Mouse (Mus musculus) retina, embryonic 14.5 days (tissue): ENCODE data around the gene Pank4.

Experiments used
- DNase-seq: peaks from one replicate; pipeline ENCODE4 v3.0.0-alpha.2; 2015; ENCODE audit warnings: low spot score

Pank4 gene

GRCm38 (mm10) chr4:154963901-154964580, at the start of gene Pank4:
Pank4 (plus strand) TSS chr4:154964123.
- peak; percentile 97 for DNase-seq

GRCm38 (mm10) chr4:154914252-154914651, 49.7 kb upstream of the Pank4 start:
- no peak for DNase-seq

GRCm38 (mm10) chr4:154914707-154915106, 49.2 kb upstream of the Pank4 start:
- no peak for DNase-seq

- no peak for DNase-seq
Measured at GRCm38 (mm10) chr4:154915286-154915685, 48.6 kb upstream of the Pank4 start.

GRCm38 (mm10) chr4:154916662-154917061, 47.3 kb upstream of the Pank4 start:
- DNase-seq = no peak

GRCm38 (mm10) chr4:154922291-154922690, 41.6 kb upstream of the Pank4 start:
- DNase-seq = no peak

- DNase-seq = no peak
Measured at GRCm38 (mm10) chr4:154922931-154923330, 41.0 kb upstream of the Pank4 start.

- DNase-seq = peak; percentile 47
Measured at GRCm38 (mm10) chr4:154925413-154925812, 38.5 kb upstream of the Pank4 start.

GRCm38 (mm10) chr4:154926969-154927898, 36.7 kb upstream of the Pank4 start:
- DNase-seq = no peak

- DNase-seq = no peak
Measured at GRCm38 (mm10) chr4:154927899-154928337, 36.0 kb upstream of the Pank4 start.

- no peak for DNase-seq
Measured at GRCm38 (mm10) chr4:154928395-154929087, 35.4 kb upstream of the Pank4 start, which contains the start of gene Tnfrsf14. Tnfrsf14 (minus strand) TSS chr4:154928563.

GRCm38 (mm10) chr4:154929088-154929660, 34.7 kb upstream of the Pank4 start:
- no peak for DNase-seq

GRCm38 (mm10) chr4:154933306-154933907, 30.5 kb upstream of the Pank4 start:
- DNase-seq = no peak

- DNase-seq = no peak
Measured at GRCm38 (mm10) chr4:154934800-154935199, 29.1 kb upstream of the Pank4 start.

GRCm38 (mm10) chr4:154935788-154936187, 28.1 kb upstream of the Pank4 start:
- DNase-seq = no peak

- no peak for DNase-seq
Measured at GRCm38 (mm10) chr4:154936542-154937255, 27.2 kb upstream of the Pank4 start.

GRCm38 (mm10) chr4:154937746-154938145, 26.2 kb upstream of the Pank4 start:
- no peak for DNase-seq

GRCm38 (mm10) chr4:154940156-154940555, 23.8 kb upstream of the Pank4 start:
- DNase-seq = no peak

- no peak for DNase-seq
Measured at GRCm38 (mm10) chr4:154941831-154942230, 22.1 kb upstream of the Pank4 start.

GRCm38 (mm10) chr4:154942632-154943322, 21.1 kb upstream of the Pank4 start:
- no peak for DNase-seq
